Mouse (Mus musculus) thymus, adult 2 months (tissue): ENCODE results near the gene Wdr73.

Experiments used
- CTCF ChIP-seq: fragments of 200-500 bp; IDR thresholded peaks from 2 replicates; pipeline ENCODE4 v1.5.1; 2012; ENCODE audit warnings: mild to moderate bottlenecking, control low read depth, low read length, moderate library complexity, borderline replicate concordance; ENCODE audit not compliant: control insufficient read depth, poor library complexity, insufficient read depth; ENCODE audit errors: extremely low read depth
- POLR2A ChIP-seq: fragments of 200-500 bp; IDR thresholded peaks from 2 replicates; pipeline ENCODE4 v1.6.1; 2012; ENCODE audit warnings: mild to moderate bottlenecking, low read length, control low read depth, moderate library complexity; ENCODE audit not compliant: control insufficient read depth, poor library complexity, insufficient read depth; ENCODE audit errors: extremely low read depth

GRCm38 (mm10) chr7:80875727-80876126 is 25.3 kb downstream of the Wdr73 start:
- no peak for TF ChIP-seq CTCF
- no peak for TF ChIP-seq POLR2A
